Mouse (Mus musculus): ENCODE results near the gene Mfsd12. TPM values are rescaled to one million over a fixed set of nuclear protein-coding genes. Genes with fewer than 3 reads are reported as not detected.

Gene Mfsd12
- polyA plus RNA-seq, 1 experiment from 2014 or later = 11.5 TPM

- H3K9me3 ChIP-seq (replicated peaks) = no peaks in the 10 kb centered on the region
- 0 out of 2 replicates have a peak overlapping the region, but pooled peaks have one; percentile 0 for H3K4me2 ChIP-seq
- no peak overlapping the region for H3K9ac ChIP-seq
- peaks cover 82% of the 10 kb centered on the region for H3K4me1 ChIP-seq
- no peak overlapping the region for H3K4me3 ChIP-seq (replicated peaks)
- no peak overlapping the region for H3K27ac ChIP-seq
- 80% methylated on average over 12 of the region's 12 CpGs for WGBS
- peaks cover 18% of the 10 kb centered on the region for H3K27me3 ChIP-seq
- ATAC-seq (replicated peaks; ENCODE audit: low FRiP score) = no peak
- peaks cover 24% of the 10 kb centered on the region for H3K36me3 ChIP-seq
Observed at GRCm38 (mm10) chr10:81362336-81362949, 5.2 kb downstream of the Mfsd12 start.

- no peak for ATAC-seq (replicated peaks; ENCODE audit: low FRiP score)
- peaks cover 36% of the 10 kb centered on the region for H3K36me3 ChIP-seq
- peak overlapping the region; percentile 40 for H3K4me3 ChIP-seq (replicated peaks)
- H3K9me3 ChIP-seq (replicated peaks) = no peaks in the 10 kb centered on the region
- peak overlapping the region; percentile 21 for H3K9ac ChIP-seq
- H3K27me3 ChIP-seq = peaks cover 18% of the 10 kb centered on the region
- H3K4me2 ChIP-seq = peak overlapping the region; percentile 72
- no peak overlapping the region for H3K27ac ChIP-seq
- 8% methylated on average over 53 of the region's 54 CpGs for WGBS
- H3K4me1 ChIP-seq = peaks cover 70% of the 10 kb centered on the region
Observed at GRCm38 (mm10) chr10:81363436-81364346, 6.4 kb downstream of the Mfsd12 start.

GRCm38 (mm10) chr10:81364666-81365065 is 7.4 kb downstream of the Mfsd12 start:
- ATAC-seq (replicated peaks; ENCODE audit: low FRiP score) = 0 out of 2 replicates have a peak, but pooled peaks have one; percentile 13
- peaks cover 46% of the 10 kb centered on the region for H3K36me3 ChIP-seq
- WGBS = 11% methylated on average over 28 of the region's 28 CpGs

GRCm38 (mm10) chr10:81365073-81365472 is 7.8 kb downstream of the Mfsd12 start:
- ATAC-seq (replicated peaks; ENCODE audit: low FRiP score) = 0 out of 2 replicates have a peak, but pooled peaks have one; percentile 3
- peak overlapping the region; percentile 72; the same call in 1 of the 2 replicates for H3K4me2 ChIP-seq
- H3K4me1 ChIP-seq = peaks cover 58% of the 10 kb centered on the region
- H3K9ac ChIP-seq = no peak overlapping the region
- H3K36me3 ChIP-seq = peaks cover 50% of the 10 kb centered on the region
- H3K27me3 ChIP-seq = peaks cover 18% of the 10 kb centered on the region
- H3K27ac ChIP-seq = no peak overlapping the region
- no peak overlapping the region; the same call in 1 of the 2 replicates for H3K4me3 ChIP-seq (replicated peaks)
- WGBS = 44% methylated on average over 4 of the region's 4 CpGs
- no peaks in the 10 kb centered on the region for H3K9me3 ChIP-seq (replicated peaks)

More at GRCm38 (mm10) chr10:81364666-81365065, 7.4 kb downstream of the Mfsd12 start:
- Histone ChIP-seq H3K9ac (peak overlapping the region; percentile 21; the same call in 1 of the 2 replicates), H3K4me1 (peaks cover 62% of the 10 kb centered on the region), H3K27ac (no peak overlapping the region), H3K4me2 (peak overlapping the region; percentile 72), H3K27me3 (peaks cover 18% of the 10 kb centered on the region), H3K4me3 (replicated peaks) (peak overlapping the region; percentile 40), H3K9me3 (replicated peaks) (no peaks in the 10 kb centered on the region)

GRCm38 (mm10) chr10:81365672-81366476 is 8.6 kb downstream of the Mfsd12 start, which contains the start of gene 4930404N11Rik:
TSS of gene 4930404N11Rik (minus strand) at chr10:81365816.
- ATAC-seq (replicated peaks; ENCODE audit: low FRiP score) = no peak
- Histone ChIP-seq H3K27me3 (peaks cover 18% of the 10 kb centered on the region), H3K27ac (peak within 1 kb of the TSS; percentile 29; the same call in 1 of the 2 replicates), H3K9ac (peak within 1 kb of the TSS; percentile 21; the same call in 1 of the 2 replicates), H3K4me2 (peak within 1 kb of the TSS; percentile 72), H3K4me1 (peaks cover 50% of the 10 kb centered on the region), H3K4me3 (replicated peaks) (peak within 1 kb of the TSS; percentile 40), H3K9me3 (replicated peaks) (no peaks in the 10 kb centered on the region), H3K36me3 (peaks cover 58% of the 10 kb centered on the region)
- WGBS = 36% methylated on average over 12 of the region's 12 CpGs

- 75% methylated on average over 6 of the region's 6 CpGs for WGBS
- no peak for ATAC-seq (replicated peaks; ENCODE audit: low FRiP score)
- peaks cover 18% of the 10 kb centered on the region for H3K27me3 ChIP-seq
- no peak overlapping the region for H3K9ac ChIP-seq
- no peaks in the 10 kb centered on the region for H3K9me3 ChIP-seq (replicated peaks)
- H3K4me1 ChIP-seq = peaks cover 45% of the 10 kb centered on the region
- H3K4me3 ChIP-seq (replicated peaks) = no peak overlapping the region
- peak overlapping the region; percentile 29; the same call in 1 of the 2 replicates for H3K27ac ChIP-seq
- peaks cover 60% of the 10 kb centered on the region for H3K36me3 ChIP-seq
- H3K4me2 ChIP-seq = no peak overlapping the region
Observed at GRCm38 (mm10) chr10:81366477-81367206, 9.4 kb downstream of the Mfsd12 start.

- H3K4me2 ChIP-seq = no peak overlapping the region
- H3K27ac ChIP-seq = 0 out of 2 replicates have a peak overlapping the region, but pooled peaks have one; percentile 29
- peaks cover 61% of the 10 kb centered on the region for H3K36me3 ChIP-seq
- ATAC-seq (replicated peaks; ENCODE audit: low FRiP score) = no peak
- peaks cover 18% of the 10 kb centered on the region for H3K27me3 ChIP-seq
- WGBS = 87% methylated on average over 6 of the region's 6 CpGs
- no peak overlapping the region for H3K9ac ChIP-seq
- H3K4me3 ChIP-seq (replicated peaks) = no peak overlapping the region
- H3K4me1 ChIP-seq = peaks cover 41% of the 10 kb centered on the region
- H3K9me3 ChIP-seq (replicated peaks) = no peaks in the 10 kb centered on the region
Observed at GRCm38 (mm10) chr10:81367207-81367495, 9.9 kb downstream of the Mfsd12 start.

GRCm38 (mm10) chr10:81375322-81375721 is 18.0 kb downstream of the Mfsd12 start:
- peaks cover 39% of the 10 kb centered on the region for H3K4me1 ChIP-seq
- no peak overlapping the region for H3K4me2 ChIP-seq
- H3K27ac ChIP-seq = no peak overlapping the region
- no peak overlapping the region for H3K9ac ChIP-seq
- no peak for ATAC-seq (replicated peaks; ENCODE audit: low FRiP score)
- 94% methylated on average over 10 of the region's 10 CpGs for WGBS
- H3K9me3 ChIP-seq (replicated peaks) = no peaks in the 10 kb centered on the region
- H3K4me3 ChIP-seq (replicated peaks) = no peak overlapping the region
- no peaks in the 10 kb centered on the region for H3K27me3 ChIP-seq
- peaks cover 57% of the 10 kb centered on the region for H3K36me3 ChIP-seq

- peaks cover 43% of the 10 kb centered on the region for H3K36me3 ChIP-seq
- no peaks in the 10 kb centered on the region for H3K9me3 ChIP-seq (replicated peaks)
- ATAC-seq (replicated peaks; ENCODE audit: low FRiP score) = no peak
- H3K4me2 ChIP-seq = peak overlapping the region; percentile 83
- H3K4me1 ChIP-seq = peaks cover 39% of the 10 kb centered on the region
- H3K27ac ChIP-seq = peak overlapping the region; percentile 69
- peak overlapping the region; percentile 88 for H3K9ac ChIP-seq
- H3K27me3 ChIP-seq = no peaks in the 10 kb centered on the region
- H3K4me3 ChIP-seq (replicated peaks) = peak overlapping the region; percentile 78
- 30% methylated on average over 6 of the region's 6 CpGs for WGBS
Observed at GRCm38 (mm10) chr10:81376561-81377361, 19.5 kb downstream of the Mfsd12 start.

GRCm38 (mm10) chr10:81377362-81377664 is 20.0 kb downstream of the Mfsd12 start:
- Histone ChIP-seq H3K4me2 (peak overlapping the region; percentile 83), H3K36me3 (peaks cover 37% of the 10 kb centered on the region), H3K4me3 (replicated peaks) (peak overlapping the region; percentile 78), H3K27me3 (no peaks in the 10 kb centered on the region), H3K9me3 (replicated peaks) (no peaks in the 10 kb centered on the region), H3K4me1 (peaks cover 44% of the 10 kb centered on the region), H3K27ac (peak overlapping the region; percentile 69), H3K9ac (peak overlapping the region; percentile 88)
- WGBS = 38% methylated on average over 2 of the region's 2 CpGs
- ATAC-seq (replicated peaks; ENCODE audit: low FRiP score) = no peak

All from kidney, embryonic 15.5 days (tissue).